Mouse (Mus musculus) liver, embryonic 11.5 days (tissue): Measurements from ENCODE around the gene Zfp292. TPM values are rescaled to one million over a fixed set of nuclear protein-coding genes. Genes with fewer than 3 reads are reported as not detected.

Source experiments
- ATAC-seq: fragments of 200-750 bp; cut with Nextera tagmentation; replicated peaks from 2 replicates; pipeline ENCODE4 v1.8.0; 2017; ENCODE audit warnings: moderate number of reproducible peaks, mild to moderate bottlenecking, moderate TSS enrichment, moderate library complexity; ENCODE audit not compliant: low FRiP score
- DNase-seq: peaks from one replicate; pipeline ENCODE4 v3.0.0-alpha.2; 2017; ENCODE audit warnings: low spot score
- H3K27ac ChIP-seq: fragments of 300-500 bp; sonication (generic); 2 replicates; pipeline ENCODE4 v1.5.1; 2014; ENCODE audit warnings: mild to moderate bottlenecking, low read depth, low read length, control low read depth
- H3K27me3 ChIP-seq: fragments of 300-500 bp; sonication (generic); replicated peaks from 2 replicates; pipeline ENCODE4 v1.6.1; 2014; ENCODE audit warnings: low read length, mixed read lengths; ENCODE audit not compliant: control insufficient read depth, insufficient read depth
- H3K36me3 ChIP-seq: fragments of 300-500 bp; sonication (generic); 2 replicates; pipeline ENCODE4 v1.6.1; 2014; ENCODE audit warnings: mild to moderate bottlenecking, low read length, moderate library complexity, mixed read lengths; ENCODE audit not compliant: control insufficient read depth, insufficient read depth
- H3K4me1 ChIP-seq: fragments of 300-500 bp; sonication (generic); replicated peaks from 2 replicates; pipeline ENCODE4 v1.6.1; 2014; ENCODE audit warnings: low read length, mixed read lengths; ENCODE audit not compliant: control insufficient read depth, insufficient read depth
- H3K4me2 ChIP-seq: fragments of 300-500 bp; sonication (generic); 2 replicates; pipeline ENCODE4 v1.6.1; 2014; ENCODE audit warnings: mild to moderate bottlenecking, control low read depth, moderate library complexity
- H3K4me3 ChIP-seq: fragments of 300-500 bp; sonication (generic); 2 replicates; pipeline ENCODE4 v1.5.1; 2014; ENCODE audit warnings: low read depth, low read length, control low read depth
- H3K9ac ChIP-seq: fragments of 300-500 bp; sonication (generic); 2 replicates; pipeline ENCODE4 v1.6.1; 2014; ENCODE audit warnings: low read depth, low read length, control low read depth
- H3K9me3 ChIP-seq: fragments of 300-500 bp; sonication (generic); 2 replicates; pipeline ENCODE4 v1.6.1; 2016; ENCODE audit warnings: low read length, inconsistent platforms, mixed read lengths; ENCODE audit not compliant: control insufficient read depth
- WGBS: fragments of 180-500 bp; shearing (Covaris S2); extraction: QIAGEN DNeasy Blood & Tissue Kit; methylation state at CpG from one replicate; pipeline ENCODE4 v1.1.7; 2014; 5-methylcytosine and 5-hydroxymethylcytosine counted together
- polyA plus RNA-seq: library from polyadenylated mRNA; unstranded; fragments of >200 nt; fragmentation: Nextera tagmentation; extraction: Ambion mirVana; gene quantifications from 2 replicates; pipeline ENCODE4 v1.2.1, GENCODE M21; 2014

Gene Zfp292
- polyA plus RNA-seq, 1 experiment from 2014 or later, result 16.8 TPM

GRCm38 (mm10) chr4:34756163-34756562 lies 126.6 kb downstream of the Zfp292 start, which contains the start of gene Gm136:
Gene Gm136, minus strand, starts transcription at chr4:34756263.
- Histone ChIP-seq H3K27ac (no peak within 1 kb of the TSS), H3K27me3 (no peaks in the 10 kb centered on the region), H3K4me2 (no peak within 1 kb of the TSS), H3K9me3 (no peaks in the 10 kb centered on the region), H3K36me3 (no peaks in the 10 kb centered on the region), H3K4me1 (no peaks in the 10 kb centered on the region), H3K9ac (no peak within 1 kb of the TSS), H3K4me3 (no peak within 1 kb of the TSS)
- ATAC-seq (no peak), DNase-seq (no peak)
- WGBS, result 75% methylated on average over 1 of the region's 1 CpGs

Other genes starting within 250 kb of the Zfp292 start
- gene Slc35a1, start 195.5 kb downstream of the Zfp292 start, polyA plus RNA-seq, result 40.1 and 42.8 TPM in 2 replicates
- 0.13 TPM in 1 of 2 replicates, not detected in the other for gene Cfap206, start 152.8 kb downstream of the Zfp292 start, polyA plus RNA-seq
- gene Gm136, start 126.7 kb downstream of the Zfp292 start, polyA plus RNA-seq, result not detected in 2 replicates
- 42.9 and 45.0 TPM in 2 replicates for gene Smim8, start 104.5 kb downstream of the Zfp292 start, polyA plus RNA-seq
- gene Cga, start 10.8 kb upstream of the Zfp292 start, polyA plus RNA-seq, result 0.29 TPM in 1 of 2 replicates, not detected in the other